Mouse (Mus musculus): ENCODE results near the gene Lgals8.

- TF ChIP-seq CTCF (IDR thresholded peaks at IDR 0.05) = no peak
- TF ChIP-seq EP300 (IDR thresholded peaks at IDR 0.05) = no peak
Observed at GRCm38 (mm10) chr13:12468488-12468887, 3.7 kb upstream of the Lgals8 start.

Data from lung, postnatal 0 days (tissue).